Mouse (Mus musculus): ENCODE data around the gene 2310033P09Rik. TPM values are rescaled to one million over a fixed set of nuclear protein-coding genes. Genes with fewer than 3 reads are reported as not detected.

The 2310033P09Rik gene
- polyA plus RNA-seq, 1 experiment from 2014 or later, result 32.9 TPM

- ATAC-seq (ENCODE audit: insufficient read depth) (no peak), DNase-seq (no peak)
- Histone ChIP-seq H3K4me3 (ENCODE audit: low read depth, low read length) (no peak overlapping the region), H3K9ac (no peak overlapping the region), H3K4me1 (ENCODE audit: insufficient read depth) (no peaks in the 10 kb centered on the region), H3K27ac (ENCODE audit: low read depth) (no peak overlapping the region), H3K36me3 (ENCODE audit: insufficient read depth) (peaks cover 70% of the 10 kb centered on the region), H3K9me3 (ENCODE audit: low read depth, low read length) (no peaks in the 10 kb centered on the region), H3K27me3 (ENCODE audit: insufficient read depth, low read length) (no peaks in the 10 kb centered on the region), H3K4me2 (no peak overlapping the region)
- no peak for TF ChIP-seq CTCF (IDR thresholded peaks at IDR 0.05; ENCODE audit: low read depth)
- WGBS, result 89% methylated on average over 12 of the region's 12 CpGs
Observed at GRCm38 (mm10) chr11:59212892-59213494, 4.9 kb downstream of the 2310033P09Rik start.

DNA sequence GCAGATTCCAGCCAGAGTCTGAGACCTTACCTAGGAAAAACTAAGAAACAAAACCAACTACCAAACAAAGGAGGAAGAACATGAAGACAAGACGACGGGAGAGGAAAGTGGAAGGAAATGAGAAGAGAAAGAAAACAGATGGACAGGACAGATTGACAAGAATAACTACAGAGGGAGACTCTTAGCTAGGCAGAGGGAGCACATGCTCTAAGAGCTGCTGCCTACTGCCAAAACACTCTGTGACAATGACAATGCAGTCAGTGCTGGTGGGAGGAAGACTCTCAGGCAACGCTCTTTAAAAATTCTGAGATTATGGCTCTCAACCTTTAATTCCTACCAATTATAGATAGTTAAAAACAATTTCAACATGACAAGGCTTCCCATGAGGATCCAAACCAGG lies 8.8 kb downstream of the 2310033P09Rik start:
- no peaks in the 10 kb centered on the region for H3K9me3 ChIP-seq (ENCODE audit: low read depth, low read length)
- peaks cover 11% of the 10 kb centered on the region; the same call in 1 of the 2 replicates for H3K4me1 ChIP-seq (ENCODE audit: insufficient read depth)
- no peaks in the 10 kb centered on the region for H3K27me3 ChIP-seq (ENCODE audit: insufficient read depth, low read length)
- TF ChIP-seq CTCF (IDR thresholded peaks at IDR 0.05; ENCODE audit: low read depth), result no peak
- 74% methylated on average over 3 of the region's 3 CpGs for WGBS
- no peak for ATAC-seq (ENCODE audit: insufficient read depth)
- H3K27ac ChIP-seq (ENCODE audit: low read depth), result no peak overlapping the region
- no peak overlapping the region for H3K4me2 ChIP-seq
- H3K9ac ChIP-seq, result no peak overlapping the region
- DNase-seq, result no peak
- H3K4me3 ChIP-seq (ENCODE audit: low read depth, low read length), result no peak overlapping the region
- H3K36me3 ChIP-seq (ENCODE audit: insufficient read depth), result peaks cover 65% of the 10 kb centered on the region

- WGBS, result 65% methylated on average over 4 of the region's 4 CpGs
- H3K4me2 ChIP-seq, result peak overlapping the region; percentile 37
- ATAC-seq (ENCODE audit: insufficient read depth) (peak; percentile 77), DNase-seq (peak; percentile 79)
- H3K9me3 ChIP-seq (ENCODE audit: low read depth, low read length), result no peaks in the 10 kb centered on the region
- H3K4me1 ChIP-seq (ENCODE audit: insufficient read depth), result peaks cover 11% of the 10 kb centered on the region; the same call in 1 of the 2 replicates
- peaks cover 57% of the 10 kb centered on the region for H3K36me3 ChIP-seq (ENCODE audit: insufficient read depth)
- peak overlapping the region; percentile 51 for H3K27ac ChIP-seq (ENCODE audit: low read depth)
- no peak for TF ChIP-seq CTCF (IDR thresholded peaks at IDR 0.05; ENCODE audit: low read depth)
- no peaks in the 10 kb centered on the region for H3K27me3 ChIP-seq (ENCODE audit: insufficient read depth, low read length)
- no peak overlapping the region for H3K9ac ChIP-seq
- no peak overlapping the region for H3K4me3 ChIP-seq (ENCODE audit: low read depth, low read length)
Observed at GRCm38 (mm10) chr11:59218389-59218998, 10.4 kb downstream of the 2310033P09Rik start.

DNA sequence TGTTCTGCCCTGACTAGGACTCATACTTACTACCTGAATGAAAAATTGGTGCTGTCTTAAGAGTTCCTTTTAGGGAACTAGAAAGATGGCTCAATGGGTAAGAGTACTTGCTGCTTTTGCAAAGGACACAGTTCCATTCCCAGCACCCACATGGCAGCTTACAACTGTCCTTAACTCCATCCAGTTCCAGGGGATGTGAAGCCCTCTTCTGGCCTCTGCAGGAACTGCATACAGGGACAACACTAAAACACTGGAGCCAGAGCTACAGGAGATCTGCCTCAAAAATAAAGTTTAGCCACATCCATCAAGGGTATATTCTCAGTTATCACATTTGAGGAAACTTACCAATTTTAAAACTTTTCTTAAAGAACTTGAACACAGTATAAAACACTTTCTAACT lies 10.9 kb downstream of the 2310033P09Rik start:
- TF ChIP-seq CTCF (IDR thresholded peaks at IDR 0.05; ENCODE audit: low read depth), result peak; percentile 68
- peaks cover 16% of the 10 kb centered on the region for H3K4me1 ChIP-seq (ENCODE audit: insufficient read depth)
- no peaks in the 10 kb centered on the region for H3K9me3 ChIP-seq (ENCODE audit: low read depth, low read length)
- peak overlapping the region; percentile 37 for H3K4me2 ChIP-seq
- no peaks in the 10 kb centered on the region for H3K27me3 ChIP-seq (ENCODE audit: insufficient read depth, low read length)
- H3K36me3 ChIP-seq (ENCODE audit: insufficient read depth), result peaks cover 60% of the 10 kb centered on the region
- H3K27ac ChIP-seq (ENCODE audit: low read depth), result peak overlapping the region; percentile 14; the same call in 1 of the 2 replicates
- ATAC-seq (ENCODE audit: insufficient read depth) (no peak), DNase-seq (peak; percentile 65)
- H3K9ac ChIP-seq, result no peak overlapping the region
- H3K4me3 ChIP-seq (ENCODE audit: low read depth, low read length), result no peak overlapping the region

DNA sequence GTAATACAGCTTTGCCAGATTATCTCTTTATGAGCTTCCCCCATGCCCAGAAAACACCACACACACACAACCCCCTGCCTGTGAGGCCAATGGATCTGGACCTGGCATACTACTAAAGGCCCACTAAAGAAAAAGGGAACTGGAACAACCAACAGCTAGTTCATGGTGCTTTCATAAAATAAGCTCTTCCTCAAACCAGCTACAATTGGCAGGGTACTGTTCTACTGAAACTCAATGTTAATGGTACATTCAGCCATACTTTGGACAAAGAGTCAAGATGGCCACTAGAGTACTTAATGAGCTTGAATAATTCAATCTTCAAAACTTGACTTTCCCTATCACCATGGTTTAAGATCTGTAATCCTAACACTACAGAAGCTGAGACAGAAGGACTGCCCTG lies 13.5 kb downstream of the 2310033P09Rik start:
- DNase-seq (no peak), ATAC-seq (ENCODE audit: insufficient read depth) (no peak)
- no peaks in the 10 kb centered on the region for H3K9me3 ChIP-seq (ENCODE audit: low read depth, low read length)
- no peak for TF ChIP-seq CTCF (IDR thresholded peaks at IDR 0.05; ENCODE audit: low read depth)
- no peak overlapping the region for H3K27ac ChIP-seq (ENCODE audit: low read depth)
- H3K27me3 ChIP-seq (ENCODE audit: insufficient read depth, low read length), result no peaks in the 10 kb centered on the region
- no peak overlapping the region for H3K9ac ChIP-seq
- peaks cover 32% of the 10 kb centered on the region for H3K4me1 ChIP-seq (ENCODE audit: insufficient read depth)
- no peak overlapping the region for H3K4me3 ChIP-seq (ENCODE audit: low read depth, low read length)
- H3K36me3 ChIP-seq (ENCODE audit: insufficient read depth), result peaks cover 45% of the 10 kb centered on the region
- H3K4me2 ChIP-seq, result no peak overlapping the region

GRCm38 (mm10) chr11:59222306-59222705 lies 14.2 kb downstream of the 2310033P09Rik start:
- TF ChIP-seq CTCF (IDR thresholded peaks at IDR 0.05; ENCODE audit: low read depth), result no peak
- no peaks in the 10 kb centered on the region for H3K9me3 ChIP-seq (ENCODE audit: low read depth, low read length)
- DNase-seq (no peak), ATAC-seq (ENCODE audit: insufficient read depth) (no peak)
- no peaks in the 10 kb centered on the region for H3K27me3 ChIP-seq (ENCODE audit: insufficient read depth, low read length)
- no peak overlapping the region for H3K27ac ChIP-seq (ENCODE audit: low read depth)
- peaks cover 39% of the 10 kb centered on the region for H3K36me3 ChIP-seq (ENCODE audit: insufficient read depth)
- H3K4me2 ChIP-seq, result no peak overlapping the region
- no peak overlapping the region for H3K4me3 ChIP-seq (ENCODE audit: low read depth, low read length)
- no peak overlapping the region for H3K9ac ChIP-seq
- 81% methylated on average over 4 of the region's 4 CpGs for WGBS
- H3K4me1 ChIP-seq (ENCODE audit: insufficient read depth), result peaks cover 32% of the 10 kb centered on the region

- no peaks in the 10 kb centered on the region for H3K27me3 ChIP-seq (ENCODE audit: insufficient read depth, low read length)
- no peaks in the 10 kb centered on the region for H3K9me3 ChIP-seq (ENCODE audit: low read depth, low read length)
- WGBS, result 79% methylated on average over 3 of the region's 3 CpGs
- H3K4me2 ChIP-seq, result peak overlapping the region; percentile 21; the same call in 1 of the 2 replicates
- H3K4me3 ChIP-seq (ENCODE audit: low read depth, low read length), result no peak overlapping the region
- H3K36me3 ChIP-seq (ENCODE audit: insufficient read depth), result peaks cover 25% of the 10 kb centered on the region
- no peak for TF ChIP-seq CTCF (IDR thresholded peaks at IDR 0.05; ENCODE audit: low read depth)
- peaks cover 29% of the 10 kb centered on the region for H3K4me1 ChIP-seq (ENCODE audit: insufficient read depth)
- H3K9ac ChIP-seq, result no peak overlapping the region
- ATAC-seq (ENCODE audit: insufficient read depth) (no peak), DNase-seq (no peak)
- H3K27ac ChIP-seq (ENCODE audit: low read depth), result no peak overlapping the region
Observed at GRCm38 (mm10) chr11:59224025-59224424, 15.9 kb downstream of the 2310033P09Rik start.
